Mouse (Mus musculus): ENCODE results near the gene Dvl1.
A peak's percentile ranks its signal among the peaks of the same experiment; 100 is the strongest.

GRCm38 (mm10) chr4:155846871-155847578 is at the start of gene Dvl1:
- TF ChIP-seq CTCF (IDR thresholded peaks at IDR 0.05; ENCODE audit: control insufficient read depth, insufficient read depth, low read length) (peak; percentile 38; the same call in 1 of the 2 replicates), POLR2A (IDR thresholded peaks at IDR 0.05; ENCODE audit: borderline replicate concordance, control insufficient read depth, low read depth, low read length) (peak; percentile 30; the same call in 1 of the 2 replicates)

Data from bone marrow, adult 2 months (tissue).